Mouse (Mus musculus): ENCODE measurements at regions not wholly inside any gene's neighbourhood (a gene's known extent, or its start where the extent isn't known, plus 50 kb on each side); places are given as distances from the start of the nearest gene placed in this dataset.

DNA sequence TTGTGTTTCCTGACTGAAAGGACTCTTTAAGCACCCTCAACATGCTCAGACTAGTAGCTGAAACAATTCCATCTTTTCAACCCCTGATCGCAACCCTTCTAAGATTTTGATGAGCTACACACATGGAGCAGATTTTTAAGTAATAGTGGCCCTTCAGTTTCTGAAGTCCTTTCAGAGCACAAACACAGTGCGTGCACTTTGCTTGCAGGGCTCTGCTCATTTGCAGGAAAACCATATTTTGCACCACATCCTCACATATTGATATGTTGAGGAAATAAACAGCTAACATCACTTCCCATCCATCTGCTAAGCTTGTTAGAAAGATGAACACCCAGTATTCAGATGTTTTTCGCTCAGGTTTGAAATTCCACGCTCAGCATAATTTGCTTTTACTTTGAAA, 344.6 kb upstream of the Acvr2a start:
- WGBS = 92% methylated on average over 4 of the region's 4 CpGs
- no peaks in the 10 kb centered on the region for H3K27me3 ChIP-seq
- H3K4me2 ChIP-seq = no peak overlapping the region
- no peaks in the 10 kb centered on the region for H3K9me3 ChIP-seq
- H3K36me3 ChIP-seq = no peaks in the 10 kb centered on the region
- ATAC-seq (ENCODE audit: insufficient number of reproducible peaks, insufficient read depth, low FRiP score, low TSS enrichment, low read depth) = no peak
- peaks cover 8% of the 10 kb centered on the region for H3K4me1 ChIP-seq (replicated peaks)
- H3K27ac ChIP-seq = no peak overlapping the region
- no peak overlapping the region for H3K9ac ChIP-seq (replicated peaks)
- H3K4me3 ChIP-seq (replicated peaks) = no peak overlapping the region

- Histone ChIP-seq H3K4me2 (no peak overlapping the region), H3K4me1 (replicated peaks) (peaks cover 3% of the 10 kb centered on the region; the same call in 1 of the 2 replicates)
- ATAC-seq (ENCODE audit: insufficient number of reproducible peaks, insufficient read depth, low FRiP score, low TSS enrichment, low read depth) = no peak
Observed at GRCm38 (mm10) chr2:48473102-48473501, 340.8 kb upstream of the Acvr2a start.

GRCm38 (mm10) chr2:48474642-48475041, 339.3 kb upstream of the Acvr2a start:
- Histone ChIP-seq H3K9me3 (no peaks in the 10 kb centered on the region), H3K27ac (no peak overlapping the region), H3K9ac (replicated peaks) (no peak overlapping the region), H3K4me3 (replicated peaks) (no peak overlapping the region), H3K36me3 (no peaks in the 10 kb centered on the region), H3K4me2 (no peak overlapping the region), H3K27me3 (no peaks in the 10 kb centered on the region), H3K4me1 (replicated peaks) (peaks cover 3% of the 10 kb centered on the region; the same call in 1 of the 2 replicates)
- ATAC-seq (ENCODE audit: insufficient number of reproducible peaks, insufficient read depth, low FRiP score, low TSS enrichment, low read depth) = no peak
- WGBS = 92% methylated on average over 4 of the region's 4 CpGs

More at GRCm38 (mm10) chr2:48473102-48473501, 340.8 kb upstream of the Acvr2a start:
- 67% methylated on average over 3 of the region's 3 CpGs for WGBS
- Histone ChIP-seq H3K27ac (no peak overlapping the region), H3K36me3 (no peaks in the 10 kb centered on the region), H3K4me3 (replicated peaks) (no peak overlapping the region), H3K27me3 (no peaks in the 10 kb centered on the region), H3K9ac (replicated peaks) (no peak overlapping the region), H3K9me3 (no peaks in the 10 kb centered on the region)

DNA sequence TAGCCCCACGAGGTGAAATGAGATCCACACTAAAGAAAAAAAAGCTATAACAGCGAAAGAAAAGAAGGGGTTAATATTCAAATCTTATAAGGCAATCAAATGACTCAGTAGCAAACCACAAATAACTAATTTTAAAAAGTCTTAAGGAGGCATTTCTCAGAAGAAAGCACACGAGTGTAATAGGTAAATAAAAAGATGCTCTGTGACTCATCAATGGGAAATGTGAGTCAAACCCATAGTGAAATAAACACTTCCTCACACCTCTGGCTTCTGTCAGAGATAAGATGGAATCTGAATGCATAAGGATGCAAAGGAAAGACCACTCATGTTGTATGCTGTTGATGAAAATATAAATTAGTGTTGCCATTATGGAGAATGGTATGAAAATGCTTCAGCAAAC, 337.1 kb upstream of the Acvr2a start:
- WGBS = 56% methylated on average over 3 of the region's 3 CpGs
- H3K9me3 ChIP-seq = no peaks in the 10 kb centered on the region
- ATAC-seq (ENCODE audit: insufficient number of reproducible peaks, insufficient read depth, low FRiP score, low TSS enrichment, low read depth) = no peak
- H3K4me2 ChIP-seq = no peak overlapping the region
- H3K9ac ChIP-seq (replicated peaks) = no peak overlapping the region
- H3K27me3 ChIP-seq = no peaks in the 10 kb centered on the region
- H3K36me3 ChIP-seq = no peaks in the 10 kb centered on the region
- H3K4me3 ChIP-seq (replicated peaks) = no peak overlapping the region
- no peak overlapping the region for H3K27ac ChIP-seq
- H3K4me1 ChIP-seq (replicated peaks) = peaks cover 15% of the 10 kb centered on the region

DNA sequence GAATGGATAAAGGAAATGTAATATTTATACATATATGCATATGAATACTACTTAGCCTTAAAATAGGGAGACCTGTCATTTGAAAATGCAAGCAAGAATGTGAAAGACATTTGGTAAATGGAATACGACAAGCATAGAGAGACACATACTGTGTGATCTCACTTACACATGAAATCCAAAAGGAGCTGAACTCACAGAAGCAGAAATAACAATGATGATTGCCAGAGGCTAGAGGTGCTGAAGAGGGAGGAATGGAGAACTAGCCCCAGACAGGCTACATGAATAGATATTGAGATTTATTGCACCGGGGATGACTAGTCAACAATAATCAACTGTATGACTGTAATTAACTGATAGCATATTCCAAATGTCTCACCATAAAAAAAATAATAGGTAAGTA, 336.6 kb upstream of the Acvr2a start:
- no peaks in the 10 kb centered on the region for H3K9me3 ChIP-seq
- H3K27me3 ChIP-seq = no peaks in the 10 kb centered on the region
- H3K4me2 ChIP-seq = no peak overlapping the region
- WGBS = 84% methylated on average over 2 of the region's 2 CpGs
- H3K4me3 ChIP-seq (replicated peaks) = no peak overlapping the region
- H3K27ac ChIP-seq = no peak overlapping the region
- no peaks in the 10 kb centered on the region for H3K36me3 ChIP-seq
- no peak overlapping the region for H3K9ac ChIP-seq (replicated peaks)
- no peak for ATAC-seq (ENCODE audit: insufficient number of reproducible peaks, insufficient read depth, low FRiP score, low TSS enrichment, low read depth)
- peaks cover 15% of the 10 kb centered on the region for H3K4me1 ChIP-seq (replicated peaks)

DNA sequence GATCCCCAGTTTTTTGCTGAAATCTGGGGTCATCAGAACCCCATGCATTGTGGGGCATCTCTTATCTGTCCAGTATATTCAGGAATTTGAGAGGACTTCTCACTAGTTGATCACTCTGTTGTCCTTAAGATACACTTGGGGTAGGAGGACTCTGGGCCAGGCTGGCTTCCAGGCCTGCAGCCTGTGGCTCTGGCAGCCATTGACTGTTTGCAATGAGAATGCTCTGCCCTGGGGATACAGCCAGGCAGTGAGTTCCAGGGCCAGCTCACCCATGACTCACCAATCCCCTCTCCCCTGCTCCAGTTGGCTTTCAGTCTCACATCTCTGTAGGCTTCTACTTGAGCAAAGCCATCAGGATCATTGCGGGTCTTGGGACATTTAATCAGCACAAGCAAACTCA, 334.3 kb upstream of the Acvr2a start:
- H3K9ac ChIP-seq (replicated peaks) = no peak overlapping the region
- H3K9me3 ChIP-seq = no peaks in the 10 kb centered on the region
- no peak for ATAC-seq (ENCODE audit: insufficient number of reproducible peaks, insufficient read depth, low FRiP score, low TSS enrichment, low read depth)
- H3K4me1 ChIP-seq (replicated peaks) = peaks cover 15% of the 10 kb centered on the region
- H3K27ac ChIP-seq = no peak overlapping the region
- H3K36me3 ChIP-seq = no peaks in the 10 kb centered on the region
- WGBS = 82% methylated on average over 1 of the region's 1 CpGs
- no peak overlapping the region for H3K4me3 ChIP-seq (replicated peaks)
- H3K27me3 ChIP-seq = no peaks in the 10 kb centered on the region
- no peak overlapping the region for H3K4me2 ChIP-seq

DNA sequence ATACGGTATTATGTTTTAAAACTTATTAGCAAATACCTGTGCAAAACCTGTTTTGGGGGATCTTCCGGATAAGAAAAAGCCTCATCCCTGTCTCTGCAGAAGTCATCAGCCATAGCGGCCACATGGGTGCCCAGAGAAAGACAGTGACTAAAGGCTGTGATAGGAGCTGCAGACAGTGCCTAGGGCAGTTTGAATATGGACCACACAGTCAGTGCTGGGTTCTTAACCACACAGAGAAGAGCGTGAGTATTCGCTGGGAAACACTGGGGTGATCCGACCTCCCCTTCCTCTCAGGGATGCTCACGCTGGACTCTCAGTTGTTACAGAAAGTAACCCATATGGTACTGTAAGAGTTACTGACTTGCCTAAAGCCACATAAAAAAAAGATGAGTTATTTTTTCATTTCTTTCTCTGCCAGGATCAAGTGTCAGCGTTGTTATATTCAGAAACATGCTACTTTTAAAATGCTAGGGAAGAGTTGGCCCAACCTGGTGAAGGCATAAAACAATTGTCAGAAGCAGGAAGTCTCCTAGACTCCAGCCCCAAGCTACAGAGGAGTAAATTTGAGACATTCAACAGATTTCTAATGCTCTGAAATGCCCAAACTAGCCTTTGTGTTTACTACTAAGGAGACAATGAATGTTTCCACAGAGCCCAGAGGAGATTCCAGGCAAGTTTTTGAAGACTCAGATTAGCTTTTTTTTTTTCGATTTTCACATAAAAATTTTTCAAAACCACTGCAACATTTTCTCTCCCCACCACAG, 333.3 kb upstream of the Acvr2a start:
- peak overlapping the region; percentile 80 for H3K27ac ChIP-seq

GRCm38 (mm10) chr2:48481209-48481742, 332.6 kb upstream of the Acvr2a start:
- Histone ChIP-seq H3K4me2 (peak overlapping the region; percentile 27), H3K4me1 (replicated peaks) (peaks cover 15% of the 10 kb centered on the region)
- peak; percentile 73; the same call in 1 of the 2 replicates for ATAC-seq (ENCODE audit: insufficient number of reproducible peaks, insufficient read depth, low FRiP score, low TSS enrichment, low read depth)

More for the DNA sequence above, 333.3 kb upstream of the Acvr2a start:
- WGBS = 73% methylated on average over 9 of the region's 9 CpGs
- H3K36me3 ChIP-seq = no peaks in the 10 kb centered on the region
- peak overlapping the region; percentile 27; the same call in 1 of the 2 replicates for H3K4me2 ChIP-seq
- H3K9me3 ChIP-seq = no peaks in the 10 kb centered on the region
- no peak for ATAC-seq (ENCODE audit: insufficient number of reproducible peaks, insufficient read depth, low FRiP score, low TSS enrichment, low read depth)
- H3K9ac ChIP-seq (replicated peaks) = no peak overlapping the region
- H3K4me3 ChIP-seq (replicated peaks) = no peak overlapping the region
- H3K4me1 ChIP-seq (replicated peaks) = peaks cover 15% of the 10 kb centered on the region
- no peaks in the 10 kb centered on the region for H3K27me3 ChIP-seq

DNA sequence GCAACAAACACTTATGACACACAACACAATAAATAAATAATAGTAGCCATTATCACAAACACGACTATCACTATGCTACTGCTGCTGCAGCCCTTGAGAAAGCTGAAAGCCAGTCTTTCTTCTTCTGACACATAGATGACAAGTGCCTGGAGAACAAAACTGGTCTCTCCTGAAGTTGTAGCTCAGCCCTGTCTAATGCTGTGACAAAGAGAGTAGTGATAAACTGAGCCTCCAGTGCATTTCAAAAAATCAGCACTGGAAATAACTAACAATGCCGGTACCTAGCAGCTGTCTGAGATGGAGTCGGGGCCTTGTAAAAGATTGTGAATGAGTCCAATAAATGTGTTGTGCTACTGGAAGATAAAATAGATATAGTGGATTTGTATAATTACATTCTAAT, 320.3 kb upstream of the Acvr2a start:
- no peak for ATAC-seq (ENCODE audit: insufficient number of reproducible peaks, insufficient read depth, low FRiP score, low TSS enrichment, low read depth)
- no peaks in the 10 kb centered on the region for H3K36me3 ChIP-seq
- no peak overlapping the region for H3K9ac ChIP-seq (replicated peaks)
- no peak overlapping the region for H3K4me2 ChIP-seq
- H3K4me3 ChIP-seq (replicated peaks) = no peak overlapping the region
- H3K4me1 ChIP-seq (replicated peaks) = peaks cover 13% of the 10 kb centered on the region; the same call in 1 of the 2 replicates
- 40% methylated on average over 3 of the region's 3 CpGs for WGBS
- 0 out of 2 replicates have a peak, but pooled peaks cover 2% of the 10 kb centered on the region for H3K27me3 ChIP-seq
- no peak overlapping the region for H3K27ac ChIP-seq
- H3K9me3 ChIP-seq = no peaks in the 10 kb centered on the region

More at GRCm38 (mm10) chr2:48481209-48481742, 332.6 kb upstream of the Acvr2a start:
- H3K27ac ChIP-seq = peak overlapping the region; percentile 80
- H3K27me3 ChIP-seq = no peaks in the 10 kb centered on the region
- H3K9me3 ChIP-seq = no peaks in the 10 kb centered on the region
- H3K9ac ChIP-seq (replicated peaks) = no peak overlapping the region
- WGBS = 20% methylated on average over 12 of the region's 12 CpGs
- H3K4me3 ChIP-seq (replicated peaks) = no peak overlapping the region
- no peaks in the 10 kb centered on the region for H3K36me3 ChIP-seq

- 28% methylated on average over 2 of the region's 2 CpGs for WGBS
- 0 out of 2 replicates have a peak, but pooled peaks cover 2% of the 10 kb centered on the region for H3K27me3 ChIP-seq
- H3K36me3 ChIP-seq = no peaks in the 10 kb centered on the region
- no peak overlapping the region for H3K4me2 ChIP-seq
- ATAC-seq (ENCODE audit: insufficient number of reproducible peaks, insufficient read depth, low FRiP score, low TSS enrichment, low read depth) = no peak
- no peak overlapping the region for H3K4me3 ChIP-seq (replicated peaks)
- H3K27ac ChIP-seq = 0 out of 2 replicates have a peak overlapping the region, but pooled peaks have one; percentile 2
- H3K4me1 ChIP-seq (replicated peaks) = peaks cover 13% of the 10 kb centered on the region; the same call in 1 of the 2 replicates
- H3K9ac ChIP-seq (replicated peaks) = no peak overlapping the region
- no peaks in the 10 kb centered on the region for H3K9me3 ChIP-seq
Observed at GRCm38 (mm10) chr2:48494065-48494464, 319.8 kb upstream of the Acvr2a start.

- 80% methylated on average over 3 of the region's 3 CpGs for WGBS
- Histone ChIP-seq H3K4me2 (no peak overlapping the region), H3K27me3 (0 out of 2 replicates have a peak, but pooled peaks cover 2% of the 10 kb centered on the region), H3K4me1 (replicated peaks) (peaks cover 13% of the 10 kb centered on the region; the same call in 1 of the 2 replicates), H3K9ac (replicated peaks) (no peak overlapping the region), H3K27ac (no peak overlapping the region), H3K9me3 (no peaks in the 10 kb centered on the region), H3K4me3 (replicated peaks) (no peak overlapping the region), H3K36me3 (no peaks in the 10 kb centered on the region)
- no peak for ATAC-seq (ENCODE audit: insufficient number of reproducible peaks, insufficient read depth, low FRiP score, low TSS enrichment, low read depth)
Observed at GRCm38 (mm10) chr2:48494632-48495031, 319.3 kb upstream of the Acvr2a start.

Data from limb, embryonic 12.5 days (tissue).